Mouse (Mus musculus): ENCODE measurements around the gene Mrpl27. TPM values are rescaled to one million over a fixed set of nuclear protein-coding genes. Genes with fewer than 3 reads are reported as not detected.
"Not testable (repeated sequence)": the region's sequence is repeated elsewhere in the genome, so short reads cannot be mapped to it uniquely, and the experiment has no call there.

Gene Mrpl27
- polyA plus RNA-seq, 1 experiment from 2014 or later = 59.9 TPM

DNA sequence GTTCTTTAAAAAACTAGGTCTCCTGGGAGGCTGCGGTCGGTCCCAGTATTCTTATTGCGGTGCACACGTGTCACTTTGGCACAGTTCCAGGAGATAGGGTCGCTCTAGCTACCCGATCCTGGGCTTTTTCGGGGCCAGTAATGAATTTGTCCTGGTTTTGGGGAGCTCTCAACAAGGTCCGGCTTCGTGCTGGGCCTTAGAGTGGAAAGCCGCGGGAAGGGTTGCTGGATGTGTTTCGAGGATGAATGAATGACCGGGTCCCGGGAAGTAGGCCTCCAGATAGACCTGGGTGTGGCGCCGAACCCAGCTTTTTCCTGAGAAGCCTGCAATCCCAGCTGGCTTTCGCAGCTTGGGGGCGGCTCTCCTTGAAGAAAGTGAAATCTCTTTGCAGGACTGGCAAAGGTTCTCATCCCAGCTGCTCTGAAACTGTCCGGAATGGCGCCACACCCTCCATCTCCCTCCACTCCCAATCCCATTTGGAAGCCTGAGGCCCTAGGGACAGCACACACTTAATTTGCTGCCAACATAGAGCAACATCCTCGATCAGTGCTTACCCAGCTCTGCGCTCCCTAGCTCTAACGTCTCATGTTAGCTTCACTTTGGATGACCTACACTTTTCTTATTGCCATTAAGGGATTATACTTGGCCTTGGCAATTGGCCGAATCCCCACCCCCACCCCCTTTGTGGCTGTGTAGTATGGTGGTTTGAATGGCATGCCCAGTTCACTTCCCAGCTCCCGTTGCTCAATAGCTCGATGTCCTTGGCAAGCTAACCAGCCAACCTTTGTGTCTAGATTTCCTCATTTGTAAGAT is 23.2 kb upstream of the Mrpl27 start:
- peaks cover 41% of the 10 kb centered on the region for H3K36me3 ChIP-seq (replicated peaks)
- no peaks in the 10 kb centered on the region for H3K27me3 ChIP-seq
- ATAC-seq (ENCODE audit: insufficient read depth) = peak; percentile 25; the same call in 1 of the 2 replicates
- H3K27ac ChIP-seq (replicated peaks) = peak overlapping the region; percentile 76
- peak overlapping the region; percentile 93 for H3K4me2 ChIP-seq
- peak overlapping the region; percentile 96 for H3K4me3 ChIP-seq (replicated peaks)
- WGBS (ENCODE audit: insufficient replicate concordance) = 5% methylated on average over 26 of the region's 26 CpGs
- peak overlapping the region; percentile 84 for H3K9ac ChIP-seq
- H3K4me1 ChIP-seq (replicated peaks) = peaks cover 25% of the 10 kb centered on the region
- no peaks in the 10 kb centered on the region for H3K9me3 ChIP-seq (replicated peaks)

DNA sequence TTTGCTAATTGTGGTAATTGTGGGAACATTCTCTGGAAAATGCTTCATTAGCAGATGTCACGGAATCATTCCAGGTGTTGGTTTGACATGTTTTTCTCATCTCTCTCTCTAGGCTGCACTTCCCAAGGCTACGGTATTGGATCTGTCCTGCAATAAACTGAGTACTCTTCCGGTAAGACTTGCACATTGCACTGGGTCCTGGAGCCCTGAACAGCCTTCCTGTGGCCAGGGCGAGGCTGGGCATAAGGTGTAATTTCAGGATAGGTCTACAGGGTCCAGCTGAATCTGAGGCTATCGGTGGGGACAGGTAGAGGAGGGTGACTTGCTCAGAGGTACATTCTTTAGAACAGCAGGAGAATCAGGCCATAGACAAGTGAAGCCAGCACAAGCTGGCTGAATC is 21.6 kb upstream of the Mrpl27 start:
- Histone ChIP-seq H3K4me3 (replicated peaks) (no peak overlapping the region), H3K4me2 (no peak overlapping the region), H3K27ac (replicated peaks) (no peak overlapping the region), H3K36me3 (replicated peaks) (peaks cover 56% of the 10 kb centered on the region), H3K9me3 (replicated peaks) (no peaks in the 10 kb centered on the region), H3K9ac (no peak overlapping the region), H3K4me1 (replicated peaks) (peaks cover 25% of the 10 kb centered on the region), H3K27me3 (no peaks in the 10 kb centered on the region)
- ATAC-seq (ENCODE audit: insufficient read depth) = no peak
- WGBS (ENCODE audit: insufficient replicate concordance) = 84% methylated on average over 5 of the region's 5 CpGs

DNA sequence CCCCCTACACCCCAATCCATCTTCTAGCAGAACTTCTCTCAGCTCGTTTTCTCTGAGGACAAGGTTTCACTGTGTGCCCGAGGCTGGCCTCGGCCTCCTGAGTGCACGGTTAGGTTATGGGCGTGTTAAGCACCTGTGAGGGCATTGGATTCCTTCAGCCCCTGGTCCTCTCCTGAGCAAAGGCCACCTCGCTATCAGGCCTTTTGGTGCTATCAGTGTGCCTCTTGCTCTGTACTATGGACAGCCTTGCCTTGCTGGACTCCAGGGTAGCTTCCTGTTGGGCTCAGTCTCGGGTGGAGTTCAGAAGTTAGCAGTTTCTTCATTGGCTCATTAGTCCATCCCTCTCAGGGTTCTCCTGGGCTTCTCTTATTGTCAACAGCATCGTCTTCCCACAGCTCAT is 20.6 kb upstream of the Mrpl27 start:
- no peaks in the 10 kb centered on the region for H3K9me3 ChIP-seq (replicated peaks)
- H3K4me3 ChIP-seq (replicated peaks) = no peak overlapping the region
- H3K9ac ChIP-seq = no peak overlapping the region
- no peak for ATAC-seq (ENCODE audit: insufficient read depth)
- H3K27ac ChIP-seq (replicated peaks) = no peak overlapping the region
- H3K27me3 ChIP-seq = no peaks in the 10 kb centered on the region
- no peak overlapping the region for H3K4me2 ChIP-seq
- WGBS (ENCODE audit: insufficient replicate concordance) = 73% methylated on average over 8 of the region's 8 CpGs
- peaks cover 67% of the 10 kb centered on the region for H3K36me3 ChIP-seq (replicated peaks)
- H3K4me1 ChIP-seq (replicated peaks) = peaks cover 25% of the 10 kb centered on the region

DNA sequence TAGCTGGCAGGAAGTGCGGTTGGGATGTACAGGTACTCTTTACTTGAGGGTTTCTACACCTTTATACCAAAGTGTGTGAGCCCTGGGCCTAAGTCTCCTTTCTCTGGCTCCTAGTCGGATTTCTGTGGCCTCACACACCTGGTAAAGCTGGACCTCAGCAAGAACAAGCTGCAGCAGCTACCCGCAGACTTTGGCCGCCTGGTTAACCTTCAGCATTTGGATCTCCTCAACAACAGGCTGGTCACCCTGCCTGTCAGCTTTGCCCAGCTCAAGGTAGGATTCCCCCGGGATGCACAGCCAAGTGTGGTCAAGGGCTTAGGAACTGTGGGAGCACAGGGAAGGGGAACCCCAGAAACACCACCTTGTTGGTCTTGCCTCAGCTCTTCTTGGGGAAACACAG is 19.1 kb upstream of the Mrpl27 start:
- 73% methylated on average over 5 of the region's 5 CpGs for WGBS (ENCODE audit: insufficient replicate concordance)

DNA sequence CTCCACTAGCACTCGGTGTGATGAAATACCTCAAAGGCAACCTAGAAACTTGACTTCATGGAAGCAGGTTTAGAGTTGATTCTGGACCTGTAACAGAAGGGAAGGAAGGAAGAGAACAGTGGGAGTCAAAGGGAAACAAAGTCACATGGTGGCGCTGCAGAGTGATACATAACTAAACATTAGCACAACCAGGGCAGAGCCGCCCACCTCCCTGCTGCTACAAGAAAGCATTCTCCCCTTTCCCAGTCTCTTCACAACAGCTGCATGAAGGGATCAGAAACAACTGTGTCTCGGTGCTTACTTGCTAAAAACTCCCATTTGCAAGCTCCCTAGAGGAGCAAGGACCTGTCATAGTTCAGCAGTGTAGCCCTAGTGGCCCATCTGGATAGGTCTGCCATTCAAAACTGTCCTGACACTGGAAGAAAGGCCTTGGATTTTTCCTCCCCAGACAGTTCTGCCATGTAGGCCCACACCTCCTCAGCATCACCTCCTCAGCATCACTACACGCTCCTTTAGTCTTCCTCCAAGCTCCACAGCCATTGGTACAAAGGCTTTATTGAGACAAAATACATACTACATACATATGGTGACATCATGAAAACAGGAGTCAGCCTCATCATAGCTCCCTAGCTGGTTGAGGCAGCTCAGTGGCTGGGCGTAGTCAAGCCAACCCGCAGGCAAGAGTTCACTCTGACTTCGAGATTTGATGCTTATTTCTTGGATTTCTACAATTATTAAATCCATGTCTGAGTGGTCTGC is 8.9 kb upstream of the Mrpl27 start:
- H3K36me3 ChIP-seq (replicated peaks) = peaks cover 96% of the 10 kb centered on the region
- no peaks in the 10 kb centered on the region for H3K4me1 ChIP-seq (replicated peaks)
- H3K27me3 ChIP-seq = no peaks in the 10 kb centered on the region
- H3K9me3 ChIP-seq (replicated peaks) = no peaks in the 10 kb centered on the region
- WGBS (ENCODE audit: insufficient replicate concordance) = 76% methylated on average over 8 of the region's 8 CpGs
- H3K27ac ChIP-seq (replicated peaks) = no peak overlapping the region
- H3K4me3 ChIP-seq (replicated peaks) = no peak overlapping the region
- H3K9ac ChIP-seq = no peak overlapping the region
- H3K4me2 ChIP-seq = no peak overlapping the region
- ATAC-seq (ENCODE audit: insufficient read depth) = no peak

More for the DNA sequence above, 19.1 kb upstream of the Mrpl27 start:
- H3K27me3 ChIP-seq = no peaks in the 10 kb centered on the region
- H3K4me3 ChIP-seq (replicated peaks) = no peak overlapping the region
- no peak overlapping the region for H3K9ac ChIP-seq
- ATAC-seq (ENCODE audit: insufficient read depth) = no peak
- H3K36me3 ChIP-seq (replicated peaks) = peaks cover 81% of the 10 kb centered on the region
- H3K9me3 ChIP-seq (replicated peaks) = no peaks in the 10 kb centered on the region
- H3K4me1 ChIP-seq (replicated peaks) = peaks cover 25% of the 10 kb centered on the region
- H3K4me2 ChIP-seq = no peak overlapping the region
- no peak overlapping the region for H3K27ac ChIP-seq (replicated peaks)

DNA sequence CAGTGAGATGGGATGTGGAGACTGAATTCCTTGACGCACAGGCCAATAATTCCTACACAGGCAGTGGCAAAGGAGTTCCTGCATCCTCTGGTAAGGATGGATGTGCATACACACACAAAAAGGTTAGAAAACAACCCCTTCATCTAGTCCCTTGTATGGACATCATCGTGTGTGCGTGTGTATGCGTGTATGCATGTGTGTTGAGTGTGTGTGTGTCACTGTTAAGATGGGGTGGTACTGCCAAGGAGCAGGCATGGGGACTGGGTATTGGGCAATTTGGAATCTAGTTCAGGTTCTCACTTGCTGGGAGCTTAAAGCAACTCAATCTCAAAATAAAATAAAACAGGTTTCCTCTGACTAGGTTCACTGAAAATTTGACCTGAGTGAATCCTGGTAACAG is 7.1 kb upstream of the Mrpl27 start:
- Histone ChIP-seq H3K9me3 (replicated peaks) (no peaks in the 10 kb centered on the region), H3K27me3 (no peaks in the 10 kb centered on the region), H3K4me1 (replicated peaks) (no peaks in the 10 kb centered on the region), H3K9ac (no peak overlapping the region), H3K36me3 (replicated peaks) (peaks cover 94% of the 10 kb centered on the region), H3K4me3 (replicated peaks) (no peak overlapping the region), H3K27ac (replicated peaks) (no peak overlapping the region), H3K4me2 (no peak overlapping the region)
- ATAC-seq (ENCODE audit: insufficient read depth) = no peak
- WGBS (ENCODE audit: insufficient replicate concordance) = 89% methylated on average over 4 of the region's 4 CpGs

DNA sequence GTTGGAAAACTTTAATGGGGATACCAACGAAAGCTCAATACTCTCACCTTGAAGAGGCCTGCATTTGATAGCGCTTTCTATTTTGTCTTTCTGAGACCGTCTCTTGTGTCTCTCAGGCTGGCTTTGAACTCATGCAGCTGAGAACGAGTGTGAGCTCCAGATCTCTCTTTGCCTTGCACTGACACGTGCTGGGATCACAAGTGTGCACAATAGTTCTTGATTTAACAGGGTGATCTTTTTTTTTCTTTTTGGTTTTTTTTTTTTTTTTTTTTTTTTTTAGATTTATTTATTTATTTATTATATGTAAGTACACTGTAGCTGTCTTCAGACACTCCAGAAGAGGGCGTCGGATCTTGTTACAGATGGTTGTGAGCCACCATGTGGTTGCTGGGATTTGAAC is 2.3 kb upstream of the Mrpl27 start:
- Histone ChIP-seq H3K4me1 (replicated peaks) (peaks cover 27% of the 10 kb centered on the region), H3K36me3 (replicated peaks) (peaks cover 55% of the 10 kb centered on the region)
- H3K9me3 ChIP-seq (replicated peaks); H3K4me2 ChIP-seq; H3K9ac ChIP-seq; ATAC-seq (ENCODE audit: insufficient read depth); H3K4me3 ChIP-seq (replicated peaks); H3K27me3 ChIP-seq; H3K27ac ChIP-seq (replicated peaks): not testable (repeated sequence)
- 79% methylated on average over 5 of the region's 7 CpGs for WGBS (ENCODE audit: insufficient replicate concordance)

DNA sequence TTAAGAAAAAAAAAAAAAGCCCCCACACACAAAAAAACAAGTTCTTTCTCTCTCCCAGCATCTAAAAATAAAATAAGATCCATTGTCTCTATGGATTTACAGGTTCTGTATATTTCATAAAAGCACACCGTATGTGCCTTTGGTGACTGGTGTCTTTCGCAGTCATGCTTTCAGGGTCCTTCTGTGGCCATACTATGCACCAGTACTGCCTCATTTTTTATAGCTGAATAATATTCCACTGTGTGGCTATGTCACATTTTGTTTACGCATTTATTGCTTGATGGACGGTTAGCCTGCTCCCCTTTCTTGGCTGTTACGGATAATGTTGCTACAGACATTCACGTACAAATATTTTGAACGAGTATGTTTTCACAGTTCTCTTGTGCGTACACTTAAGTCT is 594 bp upstream of the Mrpl27 start:
- H3K4me1 ChIP-seq (replicated peaks) = peaks cover 31% of the 10 kb centered on the region
- H3K36me3 ChIP-seq (replicated peaks) = peaks cover 53% of the 10 kb centered on the region
- H3K27ac ChIP-seq (replicated peaks) = no peak overlapping the region
- no peaks in the 10 kb centered on the region for H3K9me3 ChIP-seq (replicated peaks)
- 36% methylated on average over 8 of the region's 8 CpGs for WGBS (ENCODE audit: insufficient replicate concordance)
- ATAC-seq (ENCODE audit: insufficient read depth) = no peak
- no peaks in the 10 kb centered on the region for H3K27me3 ChIP-seq
- peak overlapping the region; percentile 67 for H3K4me2 ChIP-seq
- H3K4me3 ChIP-seq (replicated peaks) = peak overlapping the region; percentile 88
- peak overlapping the region; percentile 71 for H3K9ac ChIP-seq

DNA sequence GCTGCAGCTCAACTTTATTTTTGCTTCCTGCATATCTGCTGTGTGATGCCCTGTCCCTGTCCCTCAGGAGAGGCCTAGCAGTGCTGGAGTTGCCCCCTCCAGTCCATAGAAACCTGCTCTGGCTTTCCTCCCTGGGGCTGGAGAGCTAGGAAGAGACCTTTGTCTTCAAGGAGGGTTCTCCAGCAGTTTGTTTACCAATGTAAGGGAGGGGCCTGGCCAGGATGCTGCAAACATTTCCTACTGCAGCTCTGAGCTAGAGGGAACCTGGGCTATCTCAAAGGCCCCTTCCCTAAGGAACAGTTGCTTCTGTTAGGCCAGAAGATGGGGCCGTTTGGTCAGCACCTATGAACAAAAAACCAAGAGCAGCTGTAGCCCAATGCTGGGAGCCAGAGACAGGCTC is 7.8 kb downstream of the Mrpl27 start:
- Histone ChIP-seq H3K9me3 (replicated peaks) (no peaks in the 10 kb centered on the region), H3K27me3 (no peaks in the 10 kb centered on the region), H3K4me3 (replicated peaks) (no peak overlapping the region), H3K4me2 (no peak overlapping the region), H3K9ac (no peak overlapping the region), H3K27ac (replicated peaks) (no peak overlapping the region), H3K36me3 (replicated peaks) (peaks cover 51% of the 10 kb centered on the region), H3K4me1 (replicated peaks) (peaks cover 12% of the 10 kb centered on the region; the same call in 1 of the 2 replicates)
- 45% methylated on average over 1 of the region's 1 CpGs for WGBS (ENCODE audit: insufficient replicate concordance)
- ATAC-seq (ENCODE audit: insufficient read depth) = no peak

DNA sequence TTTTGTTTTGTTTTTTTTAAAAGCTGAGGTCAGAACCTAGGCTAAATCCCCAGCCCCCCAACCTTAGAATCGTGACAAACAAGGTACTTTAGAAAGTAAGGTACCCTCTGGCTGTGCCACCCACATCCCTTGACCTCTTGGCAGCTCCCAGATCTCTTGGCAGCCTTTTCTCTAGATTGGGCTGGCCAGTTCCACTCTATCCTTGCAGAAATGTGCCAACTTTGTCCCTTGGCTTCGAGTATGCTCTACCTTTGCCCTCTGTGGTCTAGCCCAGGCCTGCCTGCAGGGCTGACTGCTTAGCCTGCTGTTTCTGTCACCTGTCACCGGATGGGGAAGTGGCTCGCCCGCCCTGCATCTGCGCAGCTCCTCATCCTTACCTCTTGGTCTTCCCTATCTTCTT is 11.7 kb downstream of the Mrpl27 start:
- Histone ChIP-seq H3K4me2 (no peak overlapping the region), H3K4me1 (replicated peaks) (peaks cover 8% of the 10 kb centered on the region; the same call in 1 of the 2 replicates), H3K4me3 (replicated peaks) (no peak overlapping the region), H3K9ac (no peak overlapping the region), H3K9me3 (replicated peaks) (no peaks in the 10 kb centered on the region), H3K27ac (replicated peaks) (no peak overlapping the region), H3K36me3 (replicated peaks) (peaks cover 17% of the 10 kb centered on the region), H3K27me3 (no peaks in the 10 kb centered on the region)
- ATAC-seq (ENCODE audit: insufficient read depth) = no peak
- WGBS (ENCODE audit: insufficient replicate concordance) = 83% methylated on average over 6 of the region's 6 CpGs

DNA sequence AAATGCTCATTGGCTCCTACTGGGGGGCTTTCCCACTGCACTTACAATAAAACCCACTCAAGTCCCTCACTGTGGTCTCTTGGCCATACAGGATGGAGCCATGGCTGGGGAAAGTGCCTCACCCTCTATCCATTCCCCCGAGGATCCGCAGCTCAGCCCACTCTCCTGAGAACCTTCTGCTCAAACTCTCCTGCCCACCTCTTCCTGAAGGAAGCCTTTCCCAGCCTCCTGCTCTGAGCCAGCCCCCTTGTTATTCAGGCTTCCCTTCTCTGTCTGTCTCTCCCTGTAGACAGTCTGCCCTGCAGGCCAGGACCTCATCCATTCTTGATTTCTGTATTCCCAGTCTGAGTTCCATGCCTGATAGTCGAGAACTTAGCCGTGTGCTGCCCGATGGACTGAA is 21.4 kb downstream of the Mrpl27 start:
- 69% methylated on average over 5 of the region's 5 CpGs for WGBS (ENCODE audit: insufficient replicate concordance)
- H3K4me3 ChIP-seq (replicated peaks) = no peak overlapping the region
- no peak overlapping the region for H3K27ac ChIP-seq (replicated peaks)
- H3K4me1 ChIP-seq (replicated peaks) = peaks cover 19% of the 10 kb centered on the region
- H3K9me3 ChIP-seq (replicated peaks) = no peaks in the 10 kb centered on the region
- H3K9ac ChIP-seq = no peak overlapping the region
- no peaks in the 10 kb centered on the region for H3K27me3 ChIP-seq
- H3K36me3 ChIP-seq (replicated peaks) = no peaks in the 10 kb centered on the region
- H3K4me2 ChIP-seq = no peak overlapping the region
- ATAC-seq (ENCODE audit: insufficient read depth) = no peak

Measured in liver, embryonic 15.5 days (tissue).